Mouse (Mus musculus): Measurements from ENCODE around the gene Pi4kb. TPM values are rescaled to one million over a fixed set of nuclear protein-coding genes. Genes with fewer than 3 reads are reported as not detected.
A peak's percentile ranks its signal among the peaks of the same experiment; 100 is the strongest.
"Not testable (repeated sequence)": the region's sequence is repeated elsewhere in the genome, so short reads cannot be mapped to it uniquely, and the experiment has no call there.

Pi4kb gene
- polyA plus RNA-seq, 1 experiment from 2014 or later = 26.9 TPM

GRCm38 (mm10) chr3:95025202-95025601 is 50.7 kb downstream of the Pi4kb start:
- 55% methylated on average over 5 of the region's 5 CpGs for WGBS
- peaks cover 8% of the 10 kb centered on the region; the same call in 1 of the 2 replicates for H3K36me3 ChIP-seq
- H3K27ac ChIP-seq = no peak overlapping the region
- 0 out of 2 replicates have a peak, but pooled peaks have one; percentile 7 for ATAC-seq (ENCODE audit: low FRiP score)
- H3K9ac ChIP-seq = no peak overlapping the region
- peaks cover 13% of the 10 kb centered on the region for H3K4me1 ChIP-seq
- H3K9me3 ChIP-seq (replicated peaks) = no peaks in the 10 kb centered on the region
- H3K27me3 ChIP-seq = no peaks in the 10 kb centered on the region
- H3K4me2 ChIP-seq (replicated peaks) = no peak overlapping the region
- H3K4me3 ChIP-seq = no peak overlapping the region

- Histone ChIP-seq H3K4me2 (replicated peaks) (no peak overlapping the region), H3K27ac (no peak overlapping the region), H3K4me1 (peaks cover 13% of the 10 kb centered on the region), H3K9me3 (replicated peaks) (no peaks in the 10 kb centered on the region), H3K27me3 (no peaks in the 10 kb centered on the region), H3K9ac (no peak overlapping the region), H3K4me3 (no peak overlapping the region), H3K36me3 (peaks cover 24% of the 10 kb centered on the region)
- 67% methylated on average over 5 of the region's 5 CpGs for WGBS
- ATAC-seq (ENCODE audit: low FRiP score) = no peak
Measured at GRCm38 (mm10) chr3:95027057-95027645, 52.6 kb downstream of the Pi4kb start.

GRCm38 (mm10) chr3:95027701-95028100 is 53.2 kb downstream of the Pi4kb start:
- H3K4me3 ChIP-seq = no peak overlapping the region

GRCm38 (mm10) chr3:95028603-95029002 is 54.1 kb downstream of the Pi4kb start:
- Histone ChIP-seq H3K9me3 (replicated peaks) (no peaks in the 10 kb centered on the region), H3K4me1 (peaks cover 13% of the 10 kb centered on the region), H3K27ac (no peak overlapping the region), H3K27me3 (no peaks in the 10 kb centered on the region), H3K4me3 (no peak overlapping the region), H3K36me3 (peaks cover 38% of the 10 kb centered on the region), H3K9ac (no peak overlapping the region), H3K4me2 (replicated peaks) (no peak overlapping the region)
- WGBS = 91% methylated on average over 3 of the region's 3 CpGs
- no peak for ATAC-seq (ENCODE audit: low FRiP score)

More at GRCm38 (mm10) chr3:95027701-95028100, 53.2 kb downstream of the Pi4kb start:
- Histone ChIP-seq H3K4me1 (peaks cover 13% of the 10 kb centered on the region), H3K27me3 (no peaks in the 10 kb centered on the region), H3K36me3 (peaks cover 29% of the 10 kb centered on the region), H3K4me2 (replicated peaks) (no peak overlapping the region), H3K9ac (no peak overlapping the region), H3K27ac (no peak overlapping the region), H3K9me3 (replicated peaks) (no peaks in the 10 kb centered on the region)
- WGBS = 65% methylated on average over 5 of the region's 5 CpGs
- ATAC-seq (ENCODE audit: low FRiP score) = peak; percentile 67; the same call in 1 of the 2 replicates

- H3K36me3 ChIP-seq = peaks cover 46% of the 10 kb centered on the region
- 75% methylated on average over 3 of the region's 3 CpGs for WGBS
- H3K27me3 ChIP-seq = not testable (repeated sequence)
Measured at GRCm38 (mm10) chr3:95029291-95029827, 54.8 kb downstream of the Pi4kb start.

GRCm38 (mm10) chr3:95029953-95030352 is 55.4 kb downstream of the Pi4kb start:
- no peaks in the 10 kb centered on the region for H3K9me3 ChIP-seq (replicated peaks)
- 78% methylated on average over 3 of the region's 3 CpGs for WGBS
- H3K9ac ChIP-seq = no peak overlapping the region
- ATAC-seq (ENCODE audit: low FRiP score) = no peak
- peaks cover 9% of the 10 kb centered on the region for H3K4me1 ChIP-seq
- no peaks in the 10 kb centered on the region for H3K27me3 ChIP-seq
- no peak overlapping the region for H3K4me3 ChIP-seq
- H3K36me3 ChIP-seq = peaks cover 52% of the 10 kb centered on the region
- H3K4me2 ChIP-seq (replicated peaks) = no peak overlapping the region
- no peak overlapping the region for H3K27ac ChIP-seq

More at GRCm38 (mm10) chr3:95029291-95029827, 54.8 kb downstream of the Pi4kb start:
- H3K4me1 ChIP-seq = peaks cover 13% of the 10 kb centered on the region
- not testable (repeated sequence) for H3K9ac ChIP-seq; H3K9me3 ChIP-seq (replicated peaks); H3K4me2 ChIP-seq (replicated peaks); H3K27ac ChIP-seq; H3K4me3 ChIP-seq; ATAC-seq (ENCODE audit: low FRiP score)

- Histone ChIP-seq H3K9ac (peak overlapping the region; percentile 85), H3K36me3 (peaks cover 17% of the 10 kb centered on the region), H3K4me2 (replicated peaks) (peak overlapping the region; percentile 57), H3K4me3 (peak overlapping the region; percentile 80), H3K27me3 (no peaks in the 10 kb centered on the region), H3K27ac (no peak overlapping the region), H3K4me1 (peaks cover 7% of the 10 kb centered on the region), H3K9me3 (replicated peaks) (no peaks in the 10 kb centered on the region)
- ATAC-seq (ENCODE audit: low FRiP score) = no peak
- 15% methylated on average over 3 of the region's 3 CpGs for WGBS
Measured at GRCm38 (mm10) chr3:95041625-95042024, 67.1 kb downstream of the Pi4kb start.

GRCm38 (mm10) chr3:95042166-95042837 is 67.8 kb downstream of the Pi4kb start, which contains the start of gene Psmd4:
Gene Psmd4 (minus strand): TSS chr3:95042614.
- H3K9ac ChIP-seq = peak within 1 kb of the TSS; percentile 85
- 0 out of 2 replicates have a peak within 1 kb of the TSS, but pooled peaks have one; percentile 35 for H3K27ac ChIP-seq
- no peaks in the 10 kb centered on the region for H3K27me3 ChIP-seq
- 0% methylated on average over 36 of the region's 36 CpGs for WGBS
- H3K4me3 ChIP-seq = peak within 1 kb of the TSS; percentile 80
- ATAC-seq (ENCODE audit: low FRiP score) = peak; percentile 99
- no peaks in the 10 kb centered on the region for H3K9me3 ChIP-seq (replicated peaks)
- H3K4me1 ChIP-seq = peaks cover 7% of the 10 kb centered on the region
- peak within 1 kb of the TSS; percentile 57 for H3K4me2 ChIP-seq (replicated peaks)
- peaks cover 15% of the 10 kb centered on the region for H3K36me3 ChIP-seq

GRCm38 (mm10) chr3:95042838-95043229 is 68.3 kb downstream of the Pi4kb start:
- 38% methylated on average over 7 of the region's 7 CpGs for WGBS
- Histone ChIP-seq H3K9ac (peak overlapping the region; percentile 85), H3K4me3 (peak overlapping the region; percentile 80), H3K4me2 (replicated peaks) (peak overlapping the region; percentile 57), H3K27me3 (no peaks in the 10 kb centered on the region), H3K9me3 (replicated peaks) (no peaks in the 10 kb centered on the region), H3K4me1 (peaks cover 7% of the 10 kb centered on the region), H3K36me3 (peaks cover 13% of the 10 kb centered on the region), H3K27ac (0 out of 2 replicates have a peak overlapping the region, but pooled peaks have one; percentile 1)
- ATAC-seq (ENCODE audit: low FRiP score) = peak; percentile 76

- no peak overlapping the region for H3K4me2 ChIP-seq (replicated peaks)
- ATAC-seq (ENCODE audit: low FRiP score) = no peak
- WGBS = 80% methylated on average over 6 of the region's 6 CpGs
Measured at GRCm38 (mm10) chr3:95043251-95043650, 68.7 kb downstream of the Pi4kb start.

GRCm38 (mm10) chr3:95046462-95047057 is 72.0 kb downstream of the Pi4kb start:
- Histone ChIP-seq H3K9me3 (replicated peaks) (no peaks in the 10 kb centered on the region), H3K27ac (no peak overlapping the region), H3K9ac (no peak overlapping the region), H3K36me3 (no peaks in the 10 kb centered on the region), H3K27me3 (no peaks in the 10 kb centered on the region), H3K4me3 (no peak overlapping the region), H3K4me1 (peaks cover 2% of the 10 kb centered on the region), H3K4me2 (replicated peaks) (no peak overlapping the region)
- no peak for ATAC-seq (ENCODE audit: low FRiP score)
- 89% methylated on average over 11 of the region's 11 CpGs for WGBS

More at GRCm38 (mm10) chr3:95043251-95043650, 68.7 kb downstream of the Pi4kb start:
- no peak overlapping the region for H3K9ac ChIP-seq
- H3K9me3 ChIP-seq (replicated peaks) = no peaks in the 10 kb centered on the region
- H3K36me3 ChIP-seq = peaks cover 9% of the 10 kb centered on the region
- no peak overlapping the region for H3K4me3 ChIP-seq
- H3K27ac ChIP-seq = no peak overlapping the region
- H3K27me3 ChIP-seq = no peaks in the 10 kb centered on the region
- H3K4me1 ChIP-seq = peaks cover 7% of the 10 kb centered on the region

- no peak overlapping the region for H3K4me2 ChIP-seq (replicated peaks)
- no peaks in the 10 kb centered on the region for H3K4me1 ChIP-seq
- no peaks in the 10 kb centered on the region for H3K9me3 ChIP-seq (replicated peaks)
- H3K27ac ChIP-seq = no peak overlapping the region
- H3K27me3 ChIP-seq = no peaks in the 10 kb centered on the region
- no peak overlapping the region for H3K9ac ChIP-seq
- WGBS = 75% methylated on average over 3 of the region's 3 CpGs
- no peak for ATAC-seq (ENCODE audit: low FRiP score)
- no peaks in the 10 kb centered on the region for H3K36me3 ChIP-seq
- no peak overlapping the region for H3K4me3 ChIP-seq
Measured at GRCm38 (mm10) chr3:95047914-95048313, 73.4 kb downstream of the Pi4kb start.
